8 mouse cellular contexts compared by ENCODE assay signal in genomic region chr2:160729851-160730796, GRCm38 (mm10). TPM values are rescaled to one million over a fixed set of nuclear protein-coding genes. Genes with fewer than 3 reads are reported as not detected.
DNase-seq lines count a peak whose midpoint lies in the region; ATAC-seq and TF ChIP-seq lines count a peak whose summit lies in the region.

No protein-coding gene starts in this region.

- H3K27ac ChIP-seq in cortical plate, adult 2 months (ENCODE audit: insufficient read depth, low read length) = no peak overlapping the region
- no peak overlapping the region for H3K27ac ChIP-seq in hindbrain, embryonic 11.5 days (ENCODE audit: low read depth, low read length)
- 0 out of 2 replicates have a peak overlapping the region, but pooled peaks have one; percentile 27 for H3K27ac ChIP-seq in limb, embryonic 15.5 days
- H3K27ac ChIP-seq in neural tube, embryonic 15.5 days (replicated peaks) = peak overlapping the region; percentile 99; the same call in 1 of the 2 replicates

- no peak for ATAC-seq in hindbrain, embryonic 11.5 days (ENCODE audit: low FRiP score)
- no peak for ATAC-seq in limb, embryonic 15.5 days (ENCODE audit: insufficient number of reproducible peaks, low FRiP score, low TSS enrichment, low read depth)
- ATAC-seq in neural tube, embryonic 15.5 days (ENCODE audit: low FRiP score) = no peak

- peak; percentile 52 for TF ChIP-seq CTCF in cortical plate, adult 2 months (IDR thresholded peaks at IDR 0.05; ENCODE audit: extremely low read depth, insufficient read depth, low read length)

- WGBS in hindbrain, embryonic 11.5 days = 43% methylated on average over 17 of the region's 17 CpGs
- 24% methylated on average over 17 of the region's 17 CpGs for WGBS in limb, embryonic 15.5 days
- WGBS in neural tube, embryonic 15.5 days = 27% methylated on average over 17 of the region's 17 CpGs

- peaks cover 2% of the 10 kb centered on the region; the same call in 1 of the 2 replicates for H3K36me3 ChIP-seq in hindbrain, embryonic 11.5 days (ENCODE audit: control insufficient read depth, insufficient read depth, low read length)
- peaks cover 25% of the 10 kb centered on the region for H3K36me3 ChIP-seq in limb, embryonic 15.5 days
- H3K36me3 ChIP-seq in neural tube, embryonic 15.5 days = peaks cover 5% of the 10 kb centered on the region

- TF ChIP-seq POLR2A in cortical plate, adult 2 months (IDR thresholded peaks at IDR 0.05; ENCODE audit: extremely low read depth, insufficient read depth, low read length) = no peak

- H3K4me2 ChIP-seq in hindbrain, embryonic 11.5 days (replicated peaks; ENCODE audit: low read depth, low read length) = peak overlapping the region; percentile 91
- peak overlapping the region; percentile 90 for H3K4me2 ChIP-seq in limb, embryonic 15.5 days
- H3K4me2 ChIP-seq in neural tube, embryonic 15.5 days = peak overlapping the region; percentile 94

- H3K4me3 ChIP-seq in cortical plate, adult 2 months (ENCODE audit: insufficient read depth, low read length) = peak overlapping the region; percentile 72
- H3K4me3 ChIP-seq in hindbrain, embryonic 11.5 days (ENCODE audit: low read depth, low read length) = peak overlapping the region; percentile 90
- H3K4me3 ChIP-seq in limb, embryonic 15.5 days = peak overlapping the region; percentile 96
- peak overlapping the region; percentile 84 for H3K4me3 ChIP-seq in neural tube, embryonic 15.5 days (replicated peaks)

- no peaks in the 10 kb centered on the region for H3K27me3 ChIP-seq in hindbrain, embryonic 11.5 days (ENCODE audit: control insufficient read depth, insufficient read depth, low read length)
- no peaks in the 10 kb centered on the region for H3K27me3 ChIP-seq in limb, embryonic 15.5 days
- no peaks in the 10 kb centered on the region for H3K27me3 ChIP-seq in neural tube, embryonic 15.5 days (replicated peaks)

- peak overlapping the region; percentile 98 for H3K9ac ChIP-seq in hindbrain, embryonic 11.5 days (ENCODE audit: low read depth, low read length)
- H3K9ac ChIP-seq in limb, embryonic 15.5 days = peak overlapping the region; percentile 97; the same call in 1 of the 2 replicates
- H3K9ac ChIP-seq in neural tube, embryonic 15.5 days (replicated peaks) = peak overlapping the region; percentile 100

- no peaks in the 10 kb centered on the region for H3K9me3 ChIP-seq in hindbrain, embryonic 11.5 days (ENCODE audit: control insufficient read depth, low read length)
- H3K9me3 ChIP-seq in limb, embryonic 15.5 days = no peaks in the 10 kb centered on the region
- H3K9me3 ChIP-seq in neural tube, embryonic 15.5 days (replicated peaks) = no peaks in the 10 kb centered on the region

- peaks cover 7% of the 10 kb centered on the region for H3K4me1 ChIP-seq in cortical plate, adult 2 months (ENCODE audit: control insufficient read depth, insufficient read depth, low read length)
- peaks cover 7% of the 10 kb centered on the region; the same call in 1 of the 2 replicates for H3K4me1 ChIP-seq in hindbrain, embryonic 11.5 days (replicated peaks; ENCODE audit: control insufficient read depth, insufficient read depth, low read length)
- H3K4me1 ChIP-seq in limb, embryonic 15.5 days = peaks cover 50% of the 10 kb centered on the region
- peaks cover 44% of the 10 kb centered on the region for H3K4me1 ChIP-seq in neural tube, embryonic 15.5 days

- intact Hi-C loops in gastrocnemius, postnatal 36 days (cut with DNase I) = no loop called here

- DNase-seq in thymus, postnatal 25 days = peak; percentile 38
- DNase-seq in thymus, adult 18-20 months = no peak
- DNase-seq in hindbrain, embryonic 11.5 days (ENCODE audit: low spot score) = peak; percentile 11
- no peak for DNase-seq in gastrocnemius, postnatal 36 days
- no peak for DNase-seq in ovary, postnatal 14 days (ENCODE audit: low spot score)

RNA-seq across cellular contexts. Expression of gene Plcg1, which starts 1.0 kb away (rescaled TPM):
- polyA plus RNA-seq in cortical plate, adult 2 months (2012; rRNA removed) = 78.5 and 94.8 TPM in 2 replicates
- polyA plus RNA-seq in hindbrain, embryonic 11.5 days (2014; fragmentation: Nextera tagmentation; extraction: Ambion mirVana) = 67.8 and 73.3 TPM in 2 replicates
- 41.8 and 51.8 TPM in 2 replicates for polyA plus RNA-seq in limb, embryonic 15.5 days (2015; fragmentation: Nextera tagmentation; extraction: Ambion mirVana)
- 47.2 and 49.5 TPM in 2 replicates for polyA plus RNA-seq in neural tube, embryonic 15.5 days (2015; fragmentation: Nextera tagmentation; extraction: Ambion mirVana)
- total RNA-seq in gastrocnemius, postnatal 36 days (2021) = 10 to 100 TPM; 16.8 to 20.5 TPM

Comparison
In these comparisons a context has a peak if more than half of its experiments do, and no peak if none do; other contexts are left out.
1. DNase-seq: peak in thymus, postnatal 25 days (single experiment) and hindbrain, embryonic 11.5 days (single experiment); none in thymus, adult 18-20 months (0 of 2), gastrocnemius, postnatal 36 days (0 of 2) and ovary, postnatal 14 days (single experiment).
2. H3K27ac ChIP-seq: peak in limb, embryonic 15.5 days (single experiment) and neural tube, embryonic 15.5 days (single experiment); none in cortical plate, adult 2 months (single experiment) and hindbrain, embryonic 11.5 days (single experiment).
3. Peak in every context shown above with its lines, with median percentiles within 50 percentile points of each other: H3K4me3 ChIP-seq, H3K4me2 ChIP-seq and H3K9ac ChIP-seq.